Mouse (Mus musculus) heart, embryonic 13.5 days (tissue): ENCODE data around the gene Poglut1. TPM values are rescaled to one million over a fixed set of nuclear protein-coding genes. Genes with fewer than 3 reads are reported as not detected.
A peak's percentile ranks its signal among the peaks of the same experiment; 100 is the strongest.

Source experiments
- ATAC-seq: fragments of 200-750 bp; cut with Nextera tagmentation; 2 replicates; pipeline ENCODE4 v1.8.0; 2017; ENCODE audit warnings: moderate TSS enrichment; ENCODE audit not compliant: insufficient number of reproducible peaks, low FRiP score, low TSS enrichment; ENCODE audit errors: extremely low read depth
- H3K27ac ChIP-seq: fragments of 300-500 bp; sonication (generic); replicated peaks from 2 replicates; pipeline ENCODE4 v1.5.1; 2015; ENCODE audit warnings: moderate library complexity, mild to moderate bottlenecking, inconsistent platforms
- H3K27me3 ChIP-seq: fragments of 300-500 bp; sonication (generic); replicated peaks from 2 replicates; pipeline ENCODE4 v1.6.1; 2015; ENCODE audit warnings: mild to moderate bottlenecking, inconsistent platforms
- H3K36me3 ChIP-seq: fragments of 300-500 bp; sonication (generic); 2 replicates; pipeline ENCODE4 v1.6.1; 2015; ENCODE audit warnings: mild to moderate bottlenecking, inconsistent platforms
- H3K4me1 ChIP-seq: fragments of 300-500 bp; sonication (generic); 2 replicates; pipeline ENCODE4 v1.6.1; 2015; ENCODE audit warnings: inconsistent platforms
- H3K4me2 ChIP-seq: fragments of 300-500 bp; sonication (generic); 2 replicates; pipeline ENCODE4 v1.6.1; 2015; ENCODE audit warnings: inconsistent platforms, mild to moderate bottlenecking, moderate library complexity
- H3K4me3 ChIP-seq: fragments of 300-500 bp; sonication (generic); 2 replicates; pipeline ENCODE4 v1.5.1; 2015; ENCODE audit warnings: moderate library complexity, mild to moderate bottlenecking, inconsistent platforms
- H3K9ac ChIP-seq: fragments of 300-500 bp; sonication (generic); 2 replicates; pipeline ENCODE4 v1.6.1; 2015; ENCODE audit warnings: inconsistent platforms, mild to moderate bottlenecking, moderate library complexity
- H3K9me3 ChIP-seq: fragments of 300-500 bp; sonication (generic); 2 replicates; pipeline ENCODE4 v1.6.1; 2016; ENCODE audit warnings: inconsistent platforms
- WGBS: fragments of 180-500 bp; shearing (Covaris S2); methylation state at CpG from one replicate; pipeline ENCODE4 v1.1.7; 2015; ENCODE audit warnings: mixed read lengths; 5-methylcytosine and 5-hydroxymethylcytosine counted together
- polyA plus RNA-seq: library from polyadenylated mRNA; unstranded; fragments of >200 nt; fragmentation: Nextera tagmentation; extraction: Ambion mirVana; gene quantifications from 2 replicates; pipeline ENCODE4 v1.2.1, GENCODE M21; 2015

The Poglut1 gene
- polyA plus RNA-seq: 33.5 and 34.7 TPM in 2 replicates

GRCm38 (mm10) chr16:38549479-38550396, at the start of gene Poglut1:
TSS of gene Poglut1 (minus strand) at chr16:38550258.
- Histone ChIP-seq H3K4me3 (peak within 1 kb of the TSS; percentile 73), H3K4me2 (peak within 1 kb of the TSS; percentile 90), H3K27ac (no peak within 1 kb of the TSS), H3K36me3 (peaks cover 34% of the 10 kb centered on the region), H3K9me3 (no peaks in the 10 kb centered on the region), H3K4me1 (peaks cover 12% of the 10 kb centered on the region), H3K9ac (peak within 1 kb of the TSS; percentile 87), H3K27me3 (peaks cover 14% of the 10 kb centered on the region)
- WGBS: 3% methylated on average over 54 of the region's 54 CpGs
- ATAC-seq: no peak

GRCm38 (mm10) chr16:38598986-38599680, 49.1 kb upstream of the Poglut1 start:
- Histone ChIP-seq H3K9ac (no peak overlapping the region), H3K4me3 (no peak overlapping the region), H3K4me2 (no peak overlapping the region), H3K36me3 (peaks cover 91% of the 10 kb centered on the region), H3K9me3 (no peaks in the 10 kb centered on the region), H3K4me1 (peaks cover 9% of the 10 kb centered on the region), H3K27me3 (no peaks in the 10 kb centered on the region), H3K27ac (no peak overlapping the region; the same call in 1 of the 2 replicates)
- ATAC-seq: no peak
- 65% methylated on average over 11 of the region's 11 CpGs for WGBS

- ATAC-seq: no peak
Measured at GRCm38 (mm10) chr16:38596651-38597050, 46.6 kb upstream of the Poglut1 start.

GRCm38 (mm10) chr16:38596099-38596498, 46.0 kb upstream of the Poglut1 start:
- Histone ChIP-seq H3K9ac (no peak overlapping the region), H3K27ac (no peak overlapping the region), H3K4me2 (no peak overlapping the region), H3K4me3 (no peak overlapping the region), H3K36me3 (peaks cover 90% of the 10 kb centered on the region), H3K9me3 (no peaks in the 10 kb centered on the region), H3K27me3 (no peaks in the 10 kb centered on the region), H3K4me1 (peaks cover 9% of the 10 kb centered on the region)
- 76% methylated on average over 2 of the region's 2 CpGs for WGBS
- ATAC-seq: no peak

More at GRCm38 (mm10) chr16:38596651-38597050, 46.6 kb upstream of the Poglut1 start:
- Histone ChIP-seq H3K4me1 (peaks cover 9% of the 10 kb centered on the region), H3K4me3 (no peak overlapping the region), H3K9ac (no peak overlapping the region), H3K4me2 (no peak overlapping the region), H3K36me3 (peaks cover 91% of the 10 kb centered on the region), H3K27me3 (no peaks in the 10 kb centered on the region), H3K27ac (no peak overlapping the region), H3K9me3 (no peaks in the 10 kb centered on the region)
- 94% methylated on average over 2 of the region's 2 CpGs for WGBS

- Histone ChIP-seq H3K4me2 (no peak overlapping the region), H3K36me3 (peaks cover 86% of the 10 kb centered on the region), H3K4me1 (peaks cover 4% of the 10 kb centered on the region), H3K9me3 (no peaks in the 10 kb centered on the region), H3K27me3 (no peaks in the 10 kb centered on the region), H3K9ac (no peak overlapping the region), H3K27ac (no peak overlapping the region), H3K4me3 (no peak overlapping the region)
- ATAC-seq: no peak
- WGBS: 39% methylated on average over 1 of the region's 1 CpGs
Measured at GRCm38 (mm10) chr16:38594435-38594834, 44.4 kb upstream of the Poglut1 start.

GRCm38 (mm10) chr16:38592946-38593345, 42.9 kb upstream of the Poglut1 start:
- 90% methylated on average over 4 of the region's 4 CpGs for WGBS
- Histone ChIP-seq H3K27ac (no peak overlapping the region), H3K4me2 (no peak overlapping the region), H3K27me3 (no peaks in the 10 kb centered on the region), H3K4me3 (no peak overlapping the region), H3K36me3 (peaks cover 86% of the 10 kb centered on the region), H3K9me3 (no peaks in the 10 kb centered on the region), H3K9ac (no peak overlapping the region), H3K4me1 (no peaks in the 10 kb centered on the region)
- ATAC-seq: no peak

GRCm38 (mm10) chr16:38592026-38592678, 42.1 kb upstream of the Poglut1 start:
- no peaks in the 10 kb centered on the region for H3K9me3 ChIP-seq
- 80% methylated on average over 12 of the region's 12 CpGs for WGBS
- H3K36me3 ChIP-seq: peaks cover 91% of the 10 kb centered on the region
- no peak overlapping the region for H3K27ac ChIP-seq
- H3K9ac ChIP-seq: no peak overlapping the region
- H3K4me2 ChIP-seq: no peak overlapping the region
- no peak overlapping the region for H3K4me3 ChIP-seq
- ATAC-seq: no peak
- no peaks in the 10 kb centered on the region for H3K4me1 ChIP-seq
- H3K27me3 ChIP-seq: no peaks in the 10 kb centered on the region

GRCm38 (mm10) chr16:38591506-38591905, 41.4 kb upstream of the Poglut1 start:
- Histone ChIP-seq H3K9ac (no peak overlapping the region), H3K36me3 (peaks cover 93% of the 10 kb centered on the region), H3K27me3 (no peaks in the 10 kb centered on the region), H3K4me1 (no peaks in the 10 kb centered on the region), H3K4me3 (no peak overlapping the region), H3K4me2 (no peak overlapping the region), H3K27ac (no peak overlapping the region), H3K9me3 (no peaks in the 10 kb centered on the region)
- no peak for ATAC-seq
- WGBS: 52% methylated on average over 3 of the region's 3 CpGs

- Histone ChIP-seq H3K27ac (no peak overlapping the region), H3K27me3 (no peaks in the 10 kb centered on the region), H3K4me2 (no peak overlapping the region), H3K36me3 (peaks cover 95% of the 10 kb centered on the region), H3K4me3 (no peak overlapping the region), H3K4me1 (no peaks in the 10 kb centered on the region), H3K9me3 (no peaks in the 10 kb centered on the region), H3K9ac (no peak overlapping the region)
- ATAC-seq: no peak
- 90% methylated on average over 4 of the region's 4 CpGs for WGBS
Measured at GRCm38 (mm10) chr16:38587572-38587971, 37.5 kb upstream of the Poglut1 start.

- Histone ChIP-seq H3K4me1 (no peaks in the 10 kb centered on the region), H3K9me3 (no peaks in the 10 kb centered on the region), H3K27me3 (no peaks in the 10 kb centered on the region), H3K27ac (no peak overlapping the region), H3K36me3 (peaks cover 95% of the 10 kb centered on the region), H3K4me2 (no peak overlapping the region), H3K4me3 (no peak overlapping the region), H3K9ac (no peak overlapping the region)
- 56% methylated on average over 5 of the region's 5 CpGs for WGBS
- no peak for ATAC-seq
Measured at GRCm38 (mm10) chr16:38587163-38587562, 37.1 kb upstream of the Poglut1 start.

- Histone ChIP-seq H3K9ac (no peak overlapping the region), H3K4me3 (no peak overlapping the region), H3K36me3 (peaks cover 97% of the 10 kb centered on the region), H3K27me3 (no peaks in the 10 kb centered on the region), H3K4me1 (no peaks in the 10 kb centered on the region), H3K4me2 (no peak overlapping the region), H3K27ac (no peak overlapping the region), H3K9me3 (no peaks in the 10 kb centered on the region)
- no peak for ATAC-seq
- WGBS: 87% methylated on average over 5 of the region's 5 CpGs
Measured at GRCm38 (mm10) chr16:38585186-38585585, 35.1 kb upstream of the Poglut1 start.
